Mouse (Mus musculus) lung, postnatal 36 days (tissue): ENCODE measurements around the gene Scgb2b26.

Source experiments
- DNase-seq: peaks from one replicate; pipeline ENCODE4 v3.0.0; 2022; ENCODE audit warnings: mixed read lengths

Scgb2b26 gene

DNA sequence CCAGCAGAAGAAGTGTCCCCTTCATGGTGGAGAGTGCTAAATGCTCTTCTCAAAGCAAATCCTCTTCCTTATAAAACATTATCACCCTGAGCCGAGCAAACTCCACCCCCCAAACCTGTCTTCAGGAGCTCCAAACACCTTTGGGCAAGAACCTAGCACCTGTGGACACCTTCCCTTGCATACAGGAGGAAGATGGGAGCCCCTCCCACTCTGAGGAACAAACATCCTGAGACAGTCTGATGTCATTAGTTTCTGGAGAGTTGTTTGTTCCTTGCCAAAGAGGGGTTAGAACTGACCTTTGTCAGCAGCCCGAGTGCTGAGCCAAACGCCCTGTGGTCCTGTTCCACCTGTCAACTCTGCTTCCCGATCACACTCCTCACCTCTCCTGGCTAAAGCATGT lies at the start of gene Scgb2b26:
TSS of gene Scgb2b26 (minus strand) at position 101 of the 400 bp plus-strand sequence.
- no peak for DNase-seq

DNA sequence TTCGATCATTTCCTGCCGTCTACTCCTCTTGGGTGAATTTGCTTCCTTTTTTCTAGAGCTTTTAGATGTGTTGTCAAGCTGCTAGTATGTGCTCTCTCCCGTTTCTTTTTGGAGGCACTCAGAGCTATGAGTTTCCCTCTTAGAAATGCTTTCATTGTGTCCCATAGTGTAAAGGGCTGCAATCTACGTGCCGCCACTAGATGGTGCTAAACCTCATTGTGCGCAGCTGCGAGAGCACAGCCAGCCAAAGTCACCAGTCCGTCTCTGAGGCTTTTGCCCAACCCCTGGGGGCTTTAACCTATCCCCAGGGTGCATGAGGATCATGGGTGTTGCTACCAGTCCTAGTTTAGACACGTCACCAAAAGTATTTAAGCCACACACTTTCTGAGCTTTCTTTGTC lies 37.4 kb upstream of the Scgb2b26 start:
- peak; percentile 51 for DNase-seq

DNA sequence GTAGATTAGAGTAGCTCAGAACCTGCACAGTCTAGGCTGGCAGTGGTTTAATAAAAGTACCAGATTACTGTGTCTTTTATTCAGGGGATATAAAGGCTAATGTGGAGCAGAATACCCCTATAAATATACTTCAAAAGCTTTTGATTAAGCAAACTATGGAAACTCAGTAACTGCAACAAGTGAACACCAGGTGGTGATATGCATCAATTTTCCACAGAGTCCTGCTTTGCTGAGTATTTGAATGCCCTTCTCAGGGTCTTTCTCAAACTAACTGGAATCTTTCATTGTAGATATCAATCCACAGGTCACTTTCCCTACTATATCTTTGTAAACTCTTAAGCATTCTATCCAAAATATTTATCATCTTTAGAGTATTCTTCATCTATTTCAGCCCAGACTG lies 41.9 kb downstream of the Scgb2b26 start:
- DNase-seq: no peak

DNA sequence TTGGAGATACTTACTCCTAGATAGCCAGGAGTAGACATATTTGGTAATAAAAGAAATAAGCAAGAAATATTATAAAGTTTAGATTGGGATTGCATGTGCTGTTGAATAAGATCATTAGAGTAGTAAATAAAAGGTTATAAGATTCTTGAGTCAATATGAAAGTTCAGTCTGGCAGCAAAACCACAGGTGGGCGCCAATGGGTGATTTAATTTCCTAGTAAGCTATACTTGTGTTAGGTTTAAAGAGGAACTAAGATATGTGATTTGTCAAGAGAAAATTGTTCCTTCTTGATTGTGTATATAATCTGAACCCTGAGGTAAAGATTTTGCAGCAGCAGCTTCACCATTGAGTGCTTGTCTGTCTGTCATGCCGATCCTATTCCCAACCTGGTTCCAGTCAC lies 44.0 kb downstream of the Scgb2b26 start:
- peak; percentile 57 for DNase-seq

DNA sequence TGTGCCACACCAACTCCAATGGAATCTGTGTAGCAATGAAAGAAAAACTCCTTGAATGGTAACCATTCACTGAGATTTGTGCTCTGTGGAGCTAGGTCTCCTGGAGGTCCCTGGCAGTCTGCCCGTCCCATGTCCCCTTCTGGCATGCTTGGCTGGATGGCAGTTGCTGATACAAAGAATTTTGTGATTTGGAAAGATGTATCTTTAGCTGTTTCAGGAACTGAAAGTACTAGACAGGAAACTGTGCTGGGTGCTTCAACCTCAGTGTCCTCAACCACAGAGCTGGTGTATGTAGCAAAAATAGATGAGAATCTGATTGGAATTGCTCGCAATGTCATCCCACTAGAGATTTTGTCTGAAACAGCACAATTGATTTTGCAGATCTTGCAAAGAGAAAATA lies 44.8 kb downstream of the Scgb2b26 start:
- DNase-seq: peak; percentile 15
